Mouse (Mus musculus) lung, postnatal 14 days (tissue): ENCODE results near the gene Hsp90ab1.

ENCODE experiments used
- DNase-seq: peaks from one replicate; pipeline ENCODE4 v3.0.0; 2021

Gene Hsp90ab1

DNA sequence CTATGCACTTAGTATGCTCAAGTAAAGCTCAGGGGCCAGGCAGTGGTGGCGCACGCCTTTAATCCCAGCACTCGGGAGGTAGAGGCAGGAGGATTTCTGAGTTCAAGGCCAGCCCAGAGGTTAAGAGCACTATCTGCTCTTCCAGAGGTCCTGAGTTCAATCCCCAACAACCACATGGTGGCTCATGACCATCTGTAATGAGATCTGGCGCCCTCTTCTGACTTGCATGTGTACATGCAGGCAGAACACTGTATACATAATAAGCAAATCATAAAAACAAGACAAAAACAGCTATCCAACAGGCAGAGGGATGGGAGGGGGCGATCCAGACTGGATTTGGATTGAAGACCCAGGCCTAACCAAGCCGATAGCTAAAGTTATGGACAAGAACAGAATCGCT is 5.8 kb upstream of the Hsp90ab1 start:
- no peak for DNase-seq

GRCm38 (mm10) chr17:45578242-45578641 is 5.2 kb upstream of the Hsp90ab1 start:
- DNase-seq: no peak

DNA sequence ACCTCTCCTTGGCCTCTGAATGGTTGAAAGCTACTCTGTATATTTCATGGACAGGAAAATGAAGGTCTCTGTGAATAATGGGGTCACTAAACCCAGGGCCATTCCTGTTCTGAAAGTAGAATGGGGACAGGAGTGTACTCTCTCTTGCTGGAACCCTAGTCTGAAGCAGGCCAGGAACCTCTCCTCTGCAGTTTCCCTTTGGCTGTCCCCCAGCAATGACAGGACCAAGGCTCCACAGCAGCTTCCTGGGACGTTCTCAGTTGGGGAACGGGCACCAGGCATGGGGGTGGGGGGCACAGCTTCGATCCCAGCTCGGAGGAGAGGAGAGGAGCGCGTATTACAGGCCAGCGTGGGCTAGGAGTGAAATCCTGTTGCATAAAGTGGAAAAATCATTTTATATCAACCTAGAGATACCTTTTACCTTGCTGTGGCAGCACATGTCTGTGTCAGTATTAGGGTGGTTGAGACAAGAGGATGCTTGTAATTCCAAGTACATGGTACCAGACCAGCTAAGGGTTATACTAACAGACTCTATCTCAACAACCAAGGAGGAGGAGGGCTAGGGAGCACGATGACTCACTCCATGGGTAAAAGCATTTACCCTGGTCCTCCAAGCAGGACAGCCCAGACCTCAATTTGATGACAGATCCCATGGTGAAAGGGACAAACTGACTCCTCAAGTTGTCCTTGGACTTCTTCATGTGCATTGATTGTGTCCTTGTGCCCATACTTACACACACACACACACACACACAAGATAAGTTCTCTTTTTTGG is 2.2 kb upstream of the Hsp90ab1 start:
- DNase-seq: no peak

DNA sequence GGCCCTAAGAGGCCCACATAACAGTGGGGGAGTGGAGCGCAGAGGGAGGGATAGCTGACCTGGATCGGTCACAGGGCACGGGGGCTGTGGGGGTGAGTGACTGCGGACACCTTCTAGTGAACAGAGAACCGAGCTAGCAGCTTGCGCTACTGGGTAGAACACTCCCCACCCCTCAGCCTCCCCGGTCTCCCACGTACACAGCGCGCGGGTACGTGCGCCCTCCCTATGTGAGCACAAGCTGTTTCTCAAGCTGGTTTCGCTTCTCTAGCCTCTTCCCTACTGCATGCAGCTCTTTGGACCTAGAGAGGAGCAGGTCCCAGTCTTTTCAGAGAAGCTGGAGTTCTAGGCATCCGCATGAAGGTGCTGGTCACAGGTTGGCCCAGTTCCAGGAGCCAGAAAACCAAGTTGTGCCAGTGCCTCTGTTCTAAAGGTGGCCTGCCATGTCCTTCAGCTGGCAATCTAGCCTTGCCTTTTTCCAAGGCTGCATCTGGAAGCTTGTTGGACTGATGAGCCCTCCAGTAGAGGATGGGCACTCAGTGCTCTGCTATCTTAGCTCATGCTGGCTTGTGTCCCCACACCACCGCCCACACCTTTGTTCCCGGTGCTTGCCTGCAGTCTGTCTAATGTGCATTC is 1.2 kb upstream of the Hsp90ab1 start:
- DNase-seq: peak; percentile 67

- peak; percentile 98 for DNase-seq
Observed at GRCm38 (mm10) chr17:45573780-45574123, 681 bp upstream of the Hsp90ab1 start.

DNA sequence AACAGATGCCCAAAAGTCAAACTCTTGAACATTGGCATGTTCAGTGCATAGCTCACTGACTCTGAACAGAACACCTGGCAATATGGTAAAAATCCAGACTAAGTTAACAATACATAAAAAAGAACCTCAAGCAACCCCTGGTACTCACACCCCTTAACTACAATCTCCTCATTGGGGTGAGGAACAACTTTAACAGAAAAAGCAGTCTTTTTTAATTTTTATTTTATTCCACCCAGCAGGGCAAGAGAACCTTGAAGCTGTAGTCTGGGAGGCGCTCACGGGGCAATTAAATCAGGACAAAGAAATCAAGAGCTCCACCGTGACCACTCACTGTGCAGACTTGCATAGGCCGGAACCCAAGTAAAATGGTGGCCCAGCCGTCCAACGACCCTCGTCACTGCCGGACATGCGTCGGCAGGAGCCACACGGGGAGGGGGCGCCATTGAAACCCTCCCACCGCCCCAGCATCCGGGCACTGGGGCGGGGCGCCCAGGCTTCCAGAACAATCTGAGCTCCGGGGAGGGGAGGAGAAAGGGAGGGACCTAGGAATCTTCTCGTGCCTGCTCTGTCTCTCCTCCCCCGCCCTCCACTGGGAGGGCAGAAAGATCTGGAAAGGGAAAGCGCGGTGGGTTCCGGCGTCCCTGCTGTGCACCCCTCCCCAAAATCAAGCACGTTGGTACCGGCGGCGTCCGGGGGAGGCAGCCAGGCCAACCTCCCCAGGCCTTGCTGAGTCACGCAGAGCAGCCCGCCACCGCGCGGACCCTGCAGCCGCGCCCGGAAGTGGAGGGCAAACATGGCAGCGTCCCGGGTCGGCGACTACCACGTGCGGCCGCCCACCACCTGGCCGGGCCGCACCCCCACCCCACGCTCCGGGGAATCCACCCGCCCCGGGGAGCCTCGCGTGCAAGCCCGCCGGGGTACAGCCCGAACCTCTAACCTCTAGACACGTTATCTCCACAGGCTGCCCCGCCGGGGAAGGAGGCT is 676 bp downstream of the Hsp90ab1 start:
- DNase-seq: peak; percentile 83

DNA sequence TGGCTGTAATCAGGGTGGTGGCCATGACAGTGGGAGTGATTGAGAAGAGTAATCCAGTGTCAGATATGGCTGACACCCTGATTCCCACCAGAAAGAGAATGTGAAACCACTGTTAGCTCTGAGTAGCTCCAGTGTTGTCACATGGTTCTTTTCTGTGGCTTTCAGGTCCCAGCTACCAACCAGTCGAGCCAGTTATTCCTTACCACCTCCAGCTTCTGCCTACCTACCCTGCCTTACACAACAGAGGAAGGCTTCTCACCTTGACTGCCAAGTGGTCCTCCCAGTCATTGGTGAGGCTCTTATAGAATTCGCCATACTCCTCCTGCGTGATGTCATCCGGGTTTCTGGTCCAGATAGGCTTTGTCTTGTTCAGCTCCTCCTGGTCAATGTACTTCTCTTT is 3.1 kb downstream of the Hsp90ab1 start:
- DNase-seq: no peak

- DNase-seq: no peak
Observed at GRCm38 (mm10) chr17:45568990-45569389, 4.1 kb downstream of the Hsp90ab1 start.

GRCm38 (mm10) chr17:45567162-45567601 is 5.9 kb downstream of the Hsp90ab1 start:
- DNase-seq: no peak

DNA sequence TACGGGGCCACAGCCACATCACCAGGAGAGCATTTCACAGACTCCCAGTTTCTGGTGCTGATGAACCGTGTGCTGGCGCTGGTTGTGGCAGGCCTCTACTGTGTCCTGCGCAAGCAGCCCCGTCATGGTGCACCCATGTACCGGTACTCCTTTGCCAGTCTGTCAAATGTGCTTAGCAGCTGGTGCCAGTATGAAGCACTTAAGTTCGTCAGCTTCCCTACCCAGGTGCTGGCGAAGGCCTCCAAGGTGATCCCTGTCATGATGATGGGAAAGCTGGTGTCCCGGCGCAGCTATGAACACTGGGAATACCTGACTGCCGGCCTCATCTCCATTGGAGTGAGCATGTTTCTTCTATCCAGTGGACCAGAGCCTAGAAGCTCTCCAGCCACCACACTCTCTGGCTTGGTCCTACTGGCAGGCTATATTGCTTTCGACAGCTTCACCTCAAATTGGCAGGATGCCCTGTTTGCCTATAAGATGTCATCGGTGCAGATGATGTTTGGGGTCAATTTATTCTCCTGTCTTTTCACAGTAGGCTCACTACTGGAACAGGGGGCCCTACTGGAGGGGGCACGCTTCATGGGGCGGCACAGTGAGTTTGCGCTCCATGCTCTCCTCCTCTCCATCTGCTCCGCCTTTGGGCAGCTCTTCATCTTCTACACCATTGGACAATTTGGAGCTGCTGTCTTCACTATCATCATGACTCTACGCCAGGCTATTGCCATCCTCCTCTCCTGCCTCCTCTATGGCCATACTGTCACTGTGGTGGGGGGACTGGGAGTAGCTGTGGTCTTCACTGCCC is 6.5 kb downstream of the Hsp90ab1 start:
- DNase-seq: no peak

- no peak for DNase-seq
Observed at GRCm38 (mm10) chr17:45566031-45566359, 7.1 kb downstream of the Hsp90ab1 start.

DNA sequence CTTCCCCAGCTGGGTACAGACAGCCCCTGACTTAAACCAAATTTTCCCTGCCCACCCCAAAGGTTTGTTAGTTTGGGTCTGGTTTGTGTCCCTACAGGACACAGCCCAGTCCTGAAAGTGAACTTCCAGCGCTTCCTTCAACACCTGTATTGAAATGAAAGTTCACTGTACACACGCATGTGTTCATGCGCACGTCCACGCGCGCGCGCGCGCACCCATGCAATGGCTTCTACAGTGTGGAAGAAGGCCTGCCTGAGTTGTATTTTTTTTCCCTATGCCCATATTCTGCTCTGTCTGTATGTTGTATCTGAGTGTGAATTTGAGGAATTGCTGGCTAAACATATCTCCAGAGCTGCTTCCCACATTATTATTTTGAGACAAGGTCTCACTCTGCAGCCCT is 8.0 kb downstream of the Hsp90ab1 start:
- DNase-seq: no peak

DNA sequence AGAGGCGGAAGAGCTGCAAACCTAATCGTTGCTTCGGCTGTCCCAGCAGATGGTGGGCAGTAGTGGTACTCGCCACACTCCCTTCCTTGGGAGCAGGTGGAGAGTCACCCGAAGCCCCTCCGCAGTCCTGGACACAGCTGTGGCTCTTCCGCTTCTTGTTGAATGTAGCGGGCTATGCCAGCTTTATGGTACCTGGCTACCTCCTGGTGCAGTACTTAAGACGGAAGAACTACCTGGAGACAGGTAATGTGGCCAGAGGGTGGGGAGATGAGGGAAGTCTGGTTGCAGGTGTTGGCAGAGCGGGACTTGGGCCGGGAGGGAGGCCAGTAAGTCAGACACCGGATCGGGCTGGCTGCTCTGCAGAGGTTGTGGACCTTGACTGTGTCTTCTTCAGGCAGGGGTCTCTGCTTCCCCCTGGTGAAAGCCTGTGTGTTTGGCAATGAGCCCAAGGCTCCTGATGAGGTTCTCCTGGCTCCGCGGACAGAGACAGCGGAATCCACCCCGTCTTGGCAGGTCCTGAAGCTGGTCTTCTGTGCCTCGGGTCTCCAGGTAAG is 8.5 kb downstream of the Hsp90ab1 start:
- DNase-seq: no peak

DNA sequence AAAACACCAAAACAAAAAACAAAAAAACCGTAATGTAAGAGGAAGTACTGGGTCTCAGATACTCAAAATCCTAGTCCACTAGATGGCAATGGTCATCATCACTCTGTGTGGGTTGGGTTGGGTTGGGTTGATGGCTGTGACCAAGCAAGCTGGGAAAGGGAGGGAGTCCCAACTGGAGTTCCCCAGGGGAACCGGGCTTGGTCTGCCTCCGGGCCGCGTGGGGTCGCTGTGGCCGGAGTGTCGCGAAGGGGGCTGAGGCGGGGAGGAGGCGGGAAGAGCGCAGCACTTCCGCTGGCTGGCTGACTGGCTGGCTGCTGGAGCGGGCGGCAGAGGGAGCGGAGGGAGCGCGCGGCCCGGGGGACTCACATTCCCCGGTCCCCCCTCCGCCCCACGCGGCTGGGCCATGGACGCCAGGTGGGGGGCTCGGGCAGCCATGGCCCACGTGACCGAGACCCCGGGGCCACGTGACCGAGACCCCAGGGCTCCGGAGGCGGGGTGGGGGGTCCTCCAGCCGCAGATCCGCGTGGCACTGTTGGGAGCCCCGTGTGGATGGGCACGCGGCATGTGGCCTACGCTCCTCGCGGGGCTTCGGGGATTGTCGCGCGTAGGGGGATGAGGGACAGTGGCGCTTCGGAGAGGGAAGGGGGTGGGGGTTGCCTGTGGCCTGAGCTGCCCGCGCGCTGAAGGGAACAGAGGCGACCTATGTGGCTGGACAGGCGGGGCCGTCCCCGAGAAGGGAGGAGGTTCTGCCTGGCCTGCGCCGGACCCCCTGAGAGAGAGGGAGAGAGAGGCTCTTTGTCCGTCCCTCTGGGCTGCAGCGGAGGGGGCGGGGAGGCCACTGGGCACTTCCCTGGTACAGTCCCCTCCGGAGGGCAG is 9.2 kb downstream of the Hsp90ab1 start, which contains the start of gene Slc35b2:
Gene Slc35b2, plus strand, starts transcription at position 220 of the 876 bp plus-strand sequence.
- DNase-seq: peak; percentile 94

DNA sequence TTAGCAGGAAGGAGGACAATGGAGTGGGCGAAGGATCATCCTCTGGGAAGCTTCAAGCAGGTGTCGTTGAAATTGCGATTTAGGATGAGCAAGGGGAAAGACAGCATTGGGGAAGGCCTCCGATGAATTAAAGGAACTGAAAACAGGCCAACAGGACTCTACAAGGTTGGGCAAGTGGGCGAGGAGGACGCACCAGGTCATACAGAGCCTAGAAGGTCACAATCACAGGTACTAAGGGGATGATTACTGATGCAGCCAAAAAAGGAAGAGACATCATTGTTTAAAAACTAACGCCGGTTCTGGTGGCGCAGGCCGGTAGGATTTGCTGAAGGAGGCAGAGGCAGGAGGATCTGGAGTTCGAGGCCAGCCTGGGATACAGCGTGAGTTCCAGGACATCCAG is 9.9 kb downstream of the Hsp90ab1 start:
- no peak for DNase-seq

- DNase-seq: no peak
Observed at GRCm38 (mm10) chr17:45559732-45560525, 13.1 kb downstream of the Hsp90ab1 start.

DNA sequence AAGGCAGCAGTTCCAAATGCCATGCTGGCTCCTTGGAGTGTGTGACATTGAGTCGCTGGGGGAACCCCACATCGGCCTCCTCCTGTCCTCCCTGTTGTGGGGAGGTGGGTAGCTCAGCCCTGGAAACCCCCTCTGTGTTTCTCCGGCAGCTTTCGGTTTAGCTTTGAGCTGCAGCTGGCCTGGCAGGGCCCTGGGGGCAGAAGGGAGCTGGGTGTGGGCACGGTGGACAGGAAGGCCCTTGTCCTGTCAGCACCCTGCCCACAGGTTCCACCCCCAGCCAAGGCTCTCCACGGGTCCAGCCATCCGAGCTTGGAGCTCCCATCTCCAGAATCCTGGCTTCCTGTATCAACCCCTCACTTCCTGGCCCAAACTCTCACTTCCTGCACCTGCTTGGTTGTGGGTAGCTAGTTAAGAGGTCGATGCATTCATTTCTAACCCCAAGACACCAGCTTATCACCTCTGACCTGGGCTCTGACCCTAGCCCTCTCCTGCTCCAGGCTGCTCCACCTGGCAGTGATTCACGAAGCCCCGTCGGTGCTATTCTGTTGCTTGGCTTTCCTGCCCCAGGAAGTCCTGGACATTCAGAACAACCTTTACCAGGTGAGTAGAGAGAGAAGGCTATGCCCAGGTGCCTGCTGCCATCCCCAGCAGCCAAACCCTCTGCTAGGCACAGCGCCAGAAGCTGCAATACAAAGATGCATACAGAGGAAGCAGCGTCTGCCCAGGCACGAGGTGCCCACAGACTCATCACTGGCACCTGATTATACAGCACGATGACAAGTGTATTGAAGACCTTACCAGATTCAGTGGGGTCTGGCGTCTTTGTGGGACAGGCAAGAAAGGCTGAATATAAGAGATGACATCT is 14.8 kb downstream of the Hsp90ab1 start:
- no peak for DNase-seq

- DNase-seq: no peak
Observed at GRCm38 (mm10) chr17:45557246-45557824, 15.7 kb downstream of the Hsp90ab1 start.
